ENCODE assay signal across 9 mouse cellular contexts in the genomic region with DNA sequence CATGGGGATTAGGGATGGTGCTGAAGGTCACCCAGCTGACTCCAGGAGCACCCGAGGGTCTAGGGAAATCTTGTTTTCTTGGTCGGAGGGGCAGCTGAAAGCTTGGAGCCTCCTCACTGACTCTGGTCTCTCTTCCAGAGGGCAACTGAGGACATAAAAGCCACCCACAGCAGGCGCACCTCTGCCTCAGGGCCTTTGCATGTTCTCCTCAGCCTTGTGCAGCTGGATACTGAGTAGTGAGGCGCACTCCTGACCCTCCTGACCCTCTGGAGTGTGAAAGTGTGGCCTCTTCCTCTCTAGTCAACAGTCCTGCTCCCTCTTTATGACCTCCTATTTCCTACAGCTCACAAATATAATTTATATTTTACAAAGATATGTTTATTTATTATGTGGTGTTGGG. TPM values are rescaled to one million over a fixed set of nuclear protein-coding genes. Genes with fewer than 3 reads are reported as not detected.
DNase-seq lines count a peak whose midpoint lies in the region; ATAC-seq and TF ChIP-seq lines count a peak whose summit lies in the region.
"Had no signal": no experiment of that assay in that cellular context is flagged by ENCODE, and none has a peak within 500 bp of the region (broad histone marks: within the 10 kb centered on the region; RNA-seq: fewer than 3 reads in every experiment).

No protein-coding gene starts in this region.

- no peak for TF ChIP-seq POLR2A in kidney, adult 2 months (IDR thresholded peaks at IDR 0.05; ENCODE audit: low read depth, low read length)

- H3K9ac ChIP-seq in intestine, embryonic 15.5 days: no peak overlapping the region
- no peak overlapping the region; the same call in 1 of the 2 replicates for H3K9ac ChIP-seq in midbrain, embryonic 14.5 days (replicated peaks; ENCODE audit: low read length)

- H3K36me3 ChIP-seq in kidney, adult 2 months (ENCODE audit: control insufficient read depth, insufficient read depth, low read length): no peaks in the 10 kb centered on the region
- no peaks in the 10 kb centered on the region for H3K36me3 ChIP-seq in intestine, embryonic 15.5 days
- no peaks in the 10 kb centered on the region for H3K36me3 ChIP-seq in midbrain, embryonic 14.5 days (ENCODE audit: control insufficient read depth, insufficient read depth, low read length)

- peak overlapping the region; percentile 2; the same call in 1 of the 2 replicates for H3K4me3 ChIP-seq in kidney, adult 2 months (ENCODE audit: insufficient read depth, low read depth, low read length)
- no peak overlapping the region for H3K4me3 ChIP-seq in brown adipose tissue, adult 24 weeks (ENCODE audit: insufficient read depth, low read depth, low read length)
- no peak overlapping the region for H3K4me3 ChIP-seq in intestine, embryonic 15.5 days (replicated peaks)
- H3K4me3 ChIP-seq in midbrain, embryonic 14.5 days (replicated peaks; ENCODE audit: low read depth, low read length): no peak overlapping the region

- H3K27ac ChIP-seq in kidney, adult 2 months (ENCODE audit: insufficient read depth, low read depth, low read length): peak overlapping the region; percentile 96
- H3K27ac ChIP-seq in brown adipose tissue, adult 24 weeks (replicated peaks; ENCODE audit: low read depth, low read length): peak overlapping the region; percentile 86
- 0 out of 2 replicates have a peak overlapping the region, but pooled peaks have one; percentile 3 for H3K27ac ChIP-seq in intestine, embryonic 15.5 days
- no peak overlapping the region for H3K27ac ChIP-seq in midbrain, embryonic 14.5 days (replicated peaks; ENCODE audit: low read depth, low read length)

- no peak for ATAC-seq in intestine, embryonic 15.5 days
- 0 out of 2 replicates have a peak, but pooled peaks have one; percentile 27 for ATAC-seq in midbrain, embryonic 14.5 days (ENCODE audit: low FRiP score, low TSS enrichment)

- H3K4me2 ChIP-seq in intestine, embryonic 15.5 days (replicated peaks): peak overlapping the region; percentile 97
- peak overlapping the region; percentile 98 for H3K4me2 ChIP-seq in midbrain, embryonic 14.5 days (ENCODE audit: low read length)

- H3K4me1 ChIP-seq in kidney, adult 2 months (ENCODE audit: control insufficient read depth, insufficient read depth, low read length): peaks cover 12% of the 10 kb centered on the region; the same call in 1 of the 2 replicates
- H3K4me1 ChIP-seq in brown adipose tissue, adult 24 weeks (ENCODE audit: control insufficient read depth, insufficient read depth, insufficient read length, low read length): peaks cover 12% of the 10 kb centered on the region
- peaks cover 19% of the 10 kb centered on the region for H3K4me1 ChIP-seq in intestine, embryonic 15.5 days (replicated peaks)
- 0 out of 2 replicates have a peak, but pooled peaks cover 9% of the 10 kb centered on the region for H3K4me1 ChIP-seq in midbrain, embryonic 14.5 days (ENCODE audit: control insufficient read depth, insufficient read depth, low read length)

- DNase-seq in kidney, adult 2 months: peak; percentile 35
- DNase-seq in kidney, adult 9 months: no peak
- DNase-seq in midbrain, embryonic 14.5 days: no peak
- DNase-seq in right cerebral cortex, postnatal 4 days: no peak
- no peak for DNase-seq in adrenal gland, postnatal 25 days
- no peak for DNase-seq in gastrocnemius, postnatal 4 days (ENCODE audit: low spot score in 2 of 2)

- H3K27me3 ChIP-seq in kidney, adult 2 months (replicated peaks; ENCODE audit: control insufficient read depth, insufficient read depth, low read length): no peaks in the 10 kb centered on the region
- H3K27me3 ChIP-seq in intestine, embryonic 15.5 days (replicated peaks): no peaks in the 10 kb centered on the region
- no peaks in the 10 kb centered on the region for H3K27me3 ChIP-seq in midbrain, embryonic 14.5 days (ENCODE audit: control insufficient read depth, insufficient read depth, low read length)
- H3K27me3 ChIP-seq: Patski had no signal

- no peaks in the 10 kb centered on the region for H3K9me3 ChIP-seq in intestine, embryonic 15.5 days
- no peaks in the 10 kb centered on the region for H3K9me3 ChIP-seq in midbrain, embryonic 14.5 days (ENCODE audit: control insufficient read depth, low read length)

- 56% methylated on average over 4 of the region's 4 CpGs for WGBS in kidney, adult 2 months
- WGBS in intestine, embryonic 15.5 days: 82% methylated on average over 4 of the region's 4 CpGs
- WGBS in midbrain, embryonic 14.5 days: 76% methylated on average over 4 of the region's 4 CpGs

- no peak for TF ChIP-seq CTCF in kidney, adult 2 months (conservative IDR thresholded peaks at IDR 0.05; ENCODE audit: insufficient read depth, insufficient read length, low read depth, low read length)

RNA-seq across cellular contexts. Expression of a gene that starts 4.7 kb away (rescaled TPM):
- 69.9 and 73.3 TPM in 2 replicates for polyA plus RNA-seq in kidney, adult 2 months (2012; rRNA removed)
- 27.4 and 27.8 TPM in 2 replicates for polyA plus RNA-seq in brown adipose tissue, adult 24 weeks (2012; ENCODE audit: insufficient read depth, insufficient read length, missing spikeins)
- 3.6 and 4.0 TPM in 2 replicates for polyA plus RNA-seq in intestine, embryonic 15.5 days (2015; fragmentation: Nextera tagmentation; extraction: Ambion mirVana)
- 2.7 and 3.2 TPM in 2 replicates for polyA plus RNA-seq in midbrain, embryonic 14.5 days (2014; fragmentation: Nextera tagmentation; extraction: Ambion mirVana)
- 95.7 and 112 TPM in 2 replicates for total RNA-seq in adrenal gland, postnatal 25 days (2021)
- total RNA-seq in gastrocnemius, postnatal 4 days (2021): 10 to 100 TPM; 29.3 to 31.4 TPM

RNA-seq across cellular contexts. Expression of a gene that starts 35.0 kb away (rescaled TPM):
- polyA plus RNA-seq in kidney, adult 2 months (2012; rRNA removed): not detected in 2 replicates
- polyA plus RNA-seq in brown adipose tissue, adult 24 weeks (2012; ENCODE audit: insufficient read depth, insufficient read length, missing spikeins): not detected in 2 replicates
- polyA plus RNA-seq in intestine, embryonic 15.5 days (2015; fragmentation: Nextera tagmentation; extraction: Ambion mirVana): not detected in 2 replicates
- not detected in 2 replicates for polyA plus RNA-seq in midbrain, embryonic 14.5 days (2014; fragmentation: Nextera tagmentation; extraction: Ambion mirVana)
- total RNA-seq in adrenal gland, postnatal 25 days (2021): not detected in 2 replicates
- not detected for total RNA-seq in gastrocnemius, postnatal 4 days (2021)
